Mouse (Mus musculus): Measurements from ENCODE around the gene Rhov.

Gene Rhov

DNA sequence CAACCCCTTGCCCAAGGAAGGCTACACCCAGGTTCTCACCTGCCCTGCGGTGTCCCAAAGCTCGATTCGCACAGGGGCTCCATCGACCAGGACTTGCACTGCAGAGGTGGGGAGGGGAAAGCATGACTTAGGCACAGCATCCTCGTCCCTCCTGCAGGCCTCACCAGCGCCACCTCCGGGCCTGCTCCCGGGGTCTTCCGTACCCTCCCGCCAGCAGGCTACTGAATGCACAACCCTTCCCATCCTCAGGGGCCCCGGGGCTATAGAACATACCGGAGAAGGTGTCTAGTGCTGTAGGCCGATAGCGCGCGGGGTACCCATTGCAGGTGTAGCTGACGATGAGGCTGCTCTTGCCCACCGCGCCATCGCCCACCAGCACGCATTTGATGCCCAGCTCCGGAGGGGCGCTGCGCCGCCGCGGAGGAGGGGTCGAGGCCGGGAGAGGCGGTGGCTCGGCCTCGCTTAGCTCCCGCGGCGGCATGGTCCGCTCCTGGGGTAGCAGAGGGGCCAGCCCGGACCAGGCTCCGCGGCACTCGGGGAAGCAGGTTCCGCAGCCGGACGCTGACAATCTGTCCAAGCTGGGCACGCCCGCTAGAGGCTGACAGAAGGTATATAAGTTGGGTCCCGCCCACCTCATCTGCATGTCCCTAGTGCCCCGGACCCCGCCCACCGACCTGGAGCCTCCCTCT lies at the start of gene Rhov:
Gene Rhov, minus strand, starts transcription at position 630 of the 689 bp plus-strand sequence.
- no peak for DNase-seq (ENCODE audit: low spot score)

GRCm38 (mm10) chr2:119320571-119320970 lies 49.5 kb upstream of the Rhov start:
- no peak for DNase-seq (ENCODE audit: low spot score)

- no peak for DNase-seq (ENCODE audit: low spot score)
Measured at GRCm38 (mm10) chr2:119318043-119318710, 47.1 kb upstream of the Rhov start.

- DNase-seq (ENCODE audit: low spot score): no peak
Measured at GRCm38 (mm10) chr2:119314742-119315310, 43.8 kb upstream of the Rhov start.

- DNase-seq (ENCODE audit: low spot score): no peak
Measured at GRCm38 (mm10) chr2:119313780-119314479, 42.9 kb upstream of the Rhov start.

DNA sequence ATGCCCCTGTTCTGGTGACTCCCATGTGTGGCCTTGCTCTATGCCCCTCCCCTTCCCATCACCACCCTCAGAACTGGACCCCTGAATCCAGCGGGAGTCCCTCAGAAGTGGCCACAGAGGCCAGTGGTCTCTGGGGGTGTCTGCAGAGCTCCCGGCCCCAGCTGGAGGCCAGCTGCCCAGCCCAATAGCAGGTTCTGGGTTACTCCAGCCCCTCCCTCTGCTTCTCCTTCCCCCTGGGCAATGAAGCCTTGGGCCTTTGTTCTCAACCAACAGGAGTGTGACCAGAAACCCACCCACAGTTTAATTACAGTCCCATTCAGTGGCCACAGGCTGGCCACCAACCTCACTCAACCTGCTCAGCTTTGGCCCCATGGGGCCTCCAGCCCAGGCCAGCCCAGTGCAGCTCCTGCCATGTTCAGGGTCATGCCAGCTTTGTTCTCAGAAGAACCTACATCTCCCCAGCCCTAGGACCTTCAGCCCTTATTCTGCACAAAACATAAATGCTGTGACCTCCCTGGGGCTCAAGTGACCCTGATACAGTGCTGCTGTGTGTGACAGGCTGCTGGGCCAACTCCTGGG lies 41.4 kb upstream of the Rhov start:
- no peak for DNase-seq (ENCODE audit: low spot score)

GRCm38 (mm10) chr2:119311544-119311943 lies 40.5 kb upstream of the Rhov start:
- no peak for DNase-seq (ENCODE audit: low spot score)

DNA sequence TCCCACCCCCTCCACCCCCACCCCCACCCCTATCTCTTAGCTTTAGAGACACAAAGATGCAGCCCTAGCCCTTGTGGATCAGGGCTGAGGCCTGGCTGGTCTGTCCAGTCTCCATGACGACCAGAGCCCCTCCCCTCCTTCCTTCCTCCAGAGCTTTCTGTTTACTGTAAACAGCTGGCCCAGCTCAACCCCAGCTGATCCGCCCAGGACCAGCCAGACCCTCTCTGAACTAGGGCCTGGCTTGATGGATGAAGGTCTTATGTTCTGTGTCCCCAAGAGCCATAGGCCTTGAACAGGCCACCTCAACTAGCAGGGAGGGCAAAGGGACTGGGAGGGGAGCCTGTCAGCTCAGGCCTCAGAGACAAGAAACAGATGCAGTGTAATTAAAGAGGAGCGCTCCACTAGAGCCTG lies 33.7 kb upstream of the Rhov start:
- no peak for DNase-seq (ENCODE audit: low spot score)

GRCm38 (mm10) chr2:119304391-119304790 lies 33.3 kb upstream of the Rhov start:
- DNase-seq (ENCODE audit: low spot score): no peak

DNA sequence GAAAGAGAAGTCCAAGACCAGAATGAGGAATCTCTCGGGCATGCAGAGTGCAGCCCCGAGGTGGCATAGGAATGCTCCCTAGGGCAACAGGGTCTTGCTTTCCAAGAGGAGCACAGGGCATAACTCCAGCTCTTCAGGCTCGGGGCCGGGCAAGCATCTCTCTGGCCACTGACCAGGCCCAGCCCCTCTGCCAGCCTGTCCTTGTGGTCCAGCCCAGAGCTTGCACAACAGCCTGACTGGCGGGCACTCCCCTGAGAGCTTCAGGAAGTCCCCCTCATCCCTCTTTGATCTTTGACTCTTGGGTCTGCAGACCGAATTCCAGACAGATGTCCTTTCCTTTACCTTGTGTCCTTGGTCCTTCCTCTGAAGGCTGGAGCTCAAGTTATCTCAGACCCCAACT lies 31.8 kb upstream of the Rhov start:
- DNase-seq (ENCODE audit: low spot score): no peak

- DNase-seq (ENCODE audit: low spot score): no peak
Measured at GRCm38 (mm10) chr2:119300819-119301493, 29.9 kb upstream of the Rhov start.

GRCm38 (mm10) chr2:119299981-119300818 lies 29.1 kb upstream of the Rhov start:
- DNase-seq (ENCODE audit: low spot score): no peak

DNA sequence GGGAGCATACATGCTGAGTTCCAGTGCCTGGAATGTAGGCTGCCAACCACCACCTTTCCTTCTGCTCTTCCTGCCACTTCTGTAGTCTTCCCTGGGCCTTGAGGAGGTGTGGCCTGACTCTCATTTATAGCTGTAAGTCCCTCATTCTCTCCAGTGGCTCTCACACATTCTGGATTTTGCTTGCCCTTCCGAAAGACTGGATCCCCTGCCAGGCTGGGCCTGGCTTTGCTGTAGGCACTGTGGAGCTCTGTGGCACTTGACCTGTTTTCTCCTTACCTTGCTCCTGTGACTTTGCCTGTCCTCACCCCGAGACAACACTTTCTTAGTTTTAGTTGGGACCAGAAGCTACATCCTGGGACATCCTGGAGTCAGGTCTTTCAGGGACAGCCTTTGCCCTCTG lies 27.8 kb upstream of the Rhov start:
- DNase-seq (ENCODE audit: low spot score): no peak

- DNase-seq (ENCODE audit: low spot score): no peak
Measured at GRCm38 (mm10) chr2:119298330-119298729, 27.3 kb upstream of the Rhov start.

GRCm38 (mm10) chr2:119297506-119297905 lies 26.4 kb upstream of the Rhov start:
- no peak for DNase-seq (ENCODE audit: low spot score)

DNA sequence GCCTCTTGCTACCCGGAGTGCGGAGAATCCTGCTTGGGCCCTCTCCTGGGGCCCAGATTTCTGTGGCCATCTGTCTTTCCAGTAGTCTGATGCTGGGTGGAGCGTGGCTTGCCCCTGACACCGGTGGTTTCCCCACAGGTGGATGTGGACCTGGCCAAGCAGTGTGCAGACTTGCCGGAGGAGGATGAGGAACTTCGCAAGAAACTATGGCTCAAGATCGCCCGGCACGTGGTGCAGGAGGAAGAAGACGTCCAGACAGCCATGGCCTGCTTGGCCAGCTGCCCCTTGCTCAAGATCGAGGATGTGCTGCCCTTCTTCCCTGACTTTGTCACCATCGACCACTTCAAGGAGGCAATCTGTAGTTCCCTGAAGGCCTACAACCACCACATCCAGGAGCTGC lies 25.7 kb upstream of the Rhov start:
- no peak for DNase-seq (ENCODE audit: low spot score)

- DNase-seq (ENCODE audit: low spot score): no peak
Measured at GRCm38 (mm10) chr2:119294411-119294810, 23.3 kb upstream of the Rhov start.

GRCm38 (mm10) chr2:119293776-119294390 lies 22.8 kb upstream of the Rhov start:
- DNase-seq (ENCODE audit: low spot score): no peak

GRCm38 (mm10) chr2:119293311-119293710 lies 22.2 kb upstream of the Rhov start:
- no peak for DNase-seq (ENCODE audit: low spot score)

GRCm38 (mm10) chr2:119292852-119293251 lies 21.8 kb upstream of the Rhov start:
- no peak for DNase-seq (ENCODE audit: low spot score)

- no peak for DNase-seq (ENCODE audit: low spot score)
Measured at GRCm38 (mm10) chr2:119292281-119292680, 21.2 kb upstream of the Rhov start.

Measured in ovary, postnatal 10 days (tissue).